Mouse (Mus musculus) embryo, embryonic 11.5 days (tissue): ENCODE data around the gene Ror2.

ENCODE experiments used
- DNase-seq: peaks from one replicate; pipeline ENCODE4 v3.0.0-alpha.2; 2012; ENCODE audit warnings: low read depth, low spot score

Gene Ror2

DNA sequence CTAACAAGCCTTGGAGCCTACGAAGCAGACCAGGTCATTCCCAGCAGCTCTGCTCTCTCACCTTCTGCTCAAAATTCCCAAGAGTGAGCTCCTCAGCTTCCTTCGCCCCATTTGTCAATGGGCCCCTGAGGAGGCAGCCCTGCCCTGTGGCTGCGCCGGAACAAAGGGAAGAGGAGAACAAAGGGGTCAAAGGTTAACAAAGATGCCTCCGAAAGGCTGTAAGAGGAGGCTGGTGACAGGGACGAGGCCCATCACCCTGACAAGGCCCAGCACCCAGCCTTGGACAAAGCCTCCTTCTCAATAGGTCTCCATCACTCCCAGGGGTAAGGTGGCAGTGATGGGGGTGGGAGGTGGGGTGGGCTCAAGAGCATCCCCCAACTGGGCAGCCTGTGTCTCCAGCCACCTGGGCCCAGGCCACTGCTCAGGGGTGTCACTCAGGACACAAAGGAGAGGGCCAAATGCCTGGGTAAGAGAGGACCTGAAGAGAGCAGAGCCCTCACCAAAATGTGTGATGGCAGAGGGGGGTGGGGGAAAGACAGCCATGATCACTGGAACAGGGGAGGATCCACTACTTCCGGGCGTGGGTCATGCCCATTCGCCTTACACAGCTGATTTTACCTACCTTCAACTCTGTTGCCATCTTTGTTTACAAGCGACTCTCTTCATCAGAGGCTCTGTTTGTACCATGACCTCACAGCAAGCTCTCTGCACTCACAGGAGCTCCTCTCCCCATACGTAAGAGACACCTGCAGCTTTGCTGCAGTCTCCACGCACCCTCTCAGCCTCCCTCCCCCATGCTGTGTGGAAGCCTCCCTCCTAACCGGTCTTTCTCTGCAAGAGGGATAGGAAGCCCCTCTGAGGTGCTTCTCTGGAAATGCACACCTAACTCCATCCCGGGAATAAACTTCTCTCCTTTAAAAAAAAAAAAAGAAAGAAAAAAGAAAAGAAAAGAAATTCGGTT, 51.8 kb downstream of the Ror2 start:
- no peak for DNase-seq

DNA sequence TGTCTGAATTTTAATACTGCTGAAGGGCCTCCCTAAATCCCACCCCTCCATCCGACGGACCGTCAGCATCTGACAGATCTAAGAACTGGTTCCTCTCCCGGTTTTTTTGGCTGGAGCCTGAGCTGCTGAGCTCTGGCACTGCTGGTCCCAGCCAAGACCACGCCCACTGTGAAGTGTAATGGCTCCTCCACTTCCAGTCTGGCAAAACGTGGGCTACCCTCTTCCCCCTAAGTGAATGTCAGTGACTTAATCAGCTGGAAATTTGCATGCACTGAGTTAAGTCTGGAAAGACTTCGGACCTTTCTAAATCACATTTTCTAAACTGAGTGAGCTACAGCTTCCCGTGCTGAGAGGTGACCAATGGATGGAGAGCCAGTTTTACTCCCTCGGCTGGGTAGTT, 52.5 kb downstream of the Ror2 start:
- DNase-seq, result no peak

DNA sequence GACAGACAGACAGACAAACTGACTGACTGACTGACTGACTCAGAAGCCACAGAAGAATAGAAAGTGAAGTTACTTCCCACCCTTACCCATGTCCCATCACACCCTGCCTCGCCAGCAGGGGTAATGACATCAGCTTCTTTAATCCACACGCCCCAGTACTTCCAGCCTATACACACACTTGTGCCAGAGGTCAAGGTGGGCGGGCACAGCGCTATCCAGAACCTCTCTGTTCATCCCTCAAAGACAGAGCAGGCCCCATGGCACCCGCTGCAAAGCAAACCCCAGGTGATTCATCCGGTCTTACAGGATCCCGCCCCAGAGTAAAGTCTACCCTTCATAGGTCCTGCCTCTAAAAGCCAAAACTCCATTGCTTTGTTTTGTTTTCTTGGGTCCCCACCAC, 53.5 kb downstream of the Ror2 start:
- DNase-seq, result no peak

DNA sequence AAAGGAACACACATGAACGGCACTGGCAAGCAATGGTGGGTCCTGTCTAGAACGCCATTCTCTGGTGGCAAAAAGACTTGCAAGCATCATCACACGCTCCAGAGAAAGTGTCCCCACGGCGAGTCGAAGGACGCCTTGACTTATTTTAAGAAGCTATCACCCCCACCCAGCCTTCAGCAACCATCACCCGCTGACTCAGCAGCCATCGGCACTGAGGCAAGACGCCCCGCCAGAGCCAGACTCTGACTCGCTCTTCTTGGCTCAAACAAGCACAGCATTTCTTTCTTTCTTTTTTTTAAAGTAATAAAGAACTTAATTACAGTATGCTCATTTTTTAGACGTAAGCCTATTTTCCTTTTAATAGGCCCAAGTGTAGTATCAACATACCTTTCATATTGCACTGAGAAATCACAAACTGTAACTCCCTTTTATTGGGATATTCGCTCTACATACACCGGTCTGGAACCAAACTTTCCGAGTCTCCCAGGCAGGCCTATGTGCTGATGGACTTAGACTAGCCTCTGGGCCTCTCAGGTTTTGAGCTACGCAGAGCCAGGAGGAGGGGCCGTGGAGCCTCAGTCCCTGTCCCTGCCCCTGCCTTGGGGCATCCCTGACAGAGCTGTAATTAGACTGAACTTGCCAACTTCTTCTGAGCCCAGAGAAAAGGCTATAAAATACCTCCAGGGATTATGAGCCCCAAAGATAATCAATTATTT, 55.3 kb downstream of the Ror2 start:
- no peak for DNase-seq

DNA sequence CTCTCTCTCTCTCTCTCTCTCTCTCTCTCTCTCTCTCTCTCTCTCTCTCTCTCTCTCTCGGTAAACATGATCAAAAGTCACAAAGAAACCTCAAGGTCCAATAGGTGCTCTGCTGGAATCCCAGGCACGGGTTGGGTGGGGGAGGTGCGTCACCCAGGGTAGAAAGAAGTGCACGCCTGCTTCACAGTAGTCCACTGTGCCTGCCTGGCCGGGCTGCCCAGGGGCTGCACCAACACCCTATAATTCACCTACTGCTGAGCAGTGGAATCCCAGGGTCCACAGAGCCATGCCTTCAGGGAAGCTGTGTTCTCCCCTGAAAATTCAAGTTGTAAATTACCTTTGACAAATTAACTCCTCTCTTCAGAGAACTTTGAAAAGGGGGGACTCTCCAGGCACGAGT, 58.9 kb downstream of the Ror2 start:
- no peak for DNase-seq

DNA sequence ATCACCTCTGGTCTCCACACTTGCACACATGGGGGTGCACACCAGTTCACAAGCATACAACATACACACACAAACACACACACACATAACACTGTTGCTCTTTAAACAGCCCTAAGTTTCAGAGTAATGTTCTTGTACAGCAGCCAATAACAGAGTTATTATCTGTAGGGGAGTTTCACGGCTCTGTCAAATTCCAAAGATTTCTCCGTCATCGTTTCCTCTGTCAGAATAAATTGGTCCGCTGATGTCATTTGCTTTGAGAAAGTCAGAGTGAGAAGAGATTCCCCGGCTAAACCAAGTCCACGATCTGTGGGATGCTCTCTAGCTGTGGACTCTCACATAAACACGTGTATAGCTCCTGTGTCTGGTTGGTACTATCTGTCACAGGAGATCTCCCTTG, 59.5 kb downstream of the Ror2 start:
- DNase-seq, result no peak

DNA sequence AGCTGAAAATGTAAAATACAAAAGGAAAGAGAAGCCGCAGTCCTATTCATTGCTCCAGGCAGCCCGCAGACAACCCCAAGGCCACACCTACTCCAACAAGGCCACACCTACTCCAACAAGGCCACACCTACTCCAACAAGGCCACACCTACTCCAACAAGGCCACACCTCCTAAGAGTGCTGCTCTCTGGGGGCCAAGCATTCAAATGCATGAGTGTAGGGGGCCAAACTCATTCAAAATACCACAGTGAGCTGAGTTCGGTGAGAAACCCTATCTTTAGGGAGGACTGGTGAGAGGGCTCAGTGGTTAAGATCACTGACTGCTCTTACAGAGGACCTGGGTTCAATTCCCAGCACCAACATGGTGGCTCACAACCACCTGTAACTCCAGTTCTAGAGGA, 60.0 kb downstream of the Ror2 start:
- DNase-seq, result no peak

DNA sequence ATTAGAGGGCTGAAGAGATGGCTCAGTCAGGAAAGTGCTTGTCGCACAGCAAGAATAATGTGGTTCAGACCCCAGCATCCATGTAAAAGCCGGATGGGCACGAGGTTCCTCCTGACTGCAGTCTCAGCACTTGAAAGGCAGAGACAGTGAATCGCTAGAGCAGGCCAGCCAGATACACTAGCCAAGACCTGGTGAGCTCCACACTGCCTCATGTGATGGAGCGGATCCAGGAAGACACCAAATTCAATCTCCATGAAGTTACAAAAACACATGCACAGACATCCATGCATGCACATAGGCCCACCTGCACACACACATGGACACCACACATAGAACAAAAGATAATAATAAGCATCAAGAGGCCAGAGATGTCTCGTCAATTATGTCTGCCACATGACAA, 64.7 kb downstream of the Ror2 start:
- no peak for DNase-seq

DNA sequence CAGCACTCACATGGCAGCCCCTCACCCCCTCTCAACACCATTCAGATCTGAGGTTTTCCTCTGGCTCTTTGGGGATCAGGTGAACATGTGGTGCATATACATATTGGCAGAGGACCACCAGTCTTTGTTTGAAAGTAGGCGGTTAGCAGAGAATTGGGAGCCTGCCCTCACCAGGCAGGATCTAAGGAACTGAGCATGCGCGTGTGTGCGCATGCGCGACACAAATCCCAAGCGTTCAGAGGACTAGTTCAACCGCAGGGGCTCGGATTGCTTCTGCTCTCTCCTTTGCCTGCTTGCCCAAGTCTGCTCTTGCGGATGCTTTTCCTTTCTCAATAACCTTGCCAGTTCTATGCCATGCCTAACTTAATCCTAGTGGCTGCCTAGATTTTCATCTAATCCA, 66.0 kb downstream of the Ror2 start:
- DNase-seq, result no peak

DNA sequence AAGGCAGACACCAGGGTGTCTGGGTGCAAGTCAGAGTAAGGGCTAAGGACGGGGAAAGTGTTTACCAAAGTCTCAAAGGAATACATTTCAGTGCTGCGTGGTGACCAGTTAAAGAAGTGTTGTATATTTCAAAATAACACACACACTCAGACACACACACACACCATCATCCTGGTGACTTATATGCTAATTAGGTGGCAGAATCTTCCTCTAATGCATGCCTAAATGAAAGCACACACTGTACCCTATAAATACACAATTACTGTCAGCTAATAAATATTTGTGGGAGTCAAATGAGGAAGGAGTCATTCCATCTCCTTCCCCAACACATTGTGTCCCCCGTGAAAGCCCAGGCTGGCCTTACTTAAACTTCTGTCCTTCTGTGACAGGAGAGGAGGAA, 66.5 kb downstream of the Ror2 start:
- no peak for DNase-seq

DNA sequence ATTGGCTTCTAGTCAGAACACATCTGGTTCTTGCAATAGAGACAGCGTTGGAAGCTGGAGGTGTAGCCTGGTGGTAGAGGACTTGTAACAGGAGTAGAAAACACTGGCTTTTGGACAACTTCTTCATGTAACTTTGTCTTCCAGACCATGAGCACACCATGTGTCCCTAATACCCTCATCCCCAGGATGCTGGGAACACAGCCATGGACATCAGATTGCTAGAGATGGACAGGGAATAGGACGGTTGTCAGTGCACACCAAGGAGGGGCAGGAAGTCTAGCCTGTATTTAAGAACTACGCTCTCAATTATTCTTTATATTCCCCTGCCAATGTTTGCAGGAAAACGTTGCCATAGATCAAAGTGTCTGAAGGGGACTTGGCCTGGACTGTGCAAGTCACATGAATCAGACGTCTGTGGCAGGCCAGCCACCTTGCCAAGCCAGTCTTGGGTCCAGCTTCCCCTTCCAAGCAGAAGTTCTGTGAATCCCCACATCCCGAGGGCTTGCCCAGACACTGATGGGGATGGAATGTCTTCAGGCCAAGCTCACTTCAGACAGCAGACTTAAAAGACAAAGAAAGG, 68.4 kb downstream of the Ror2 start:
- DNase-seq, result no peak

DNA sequence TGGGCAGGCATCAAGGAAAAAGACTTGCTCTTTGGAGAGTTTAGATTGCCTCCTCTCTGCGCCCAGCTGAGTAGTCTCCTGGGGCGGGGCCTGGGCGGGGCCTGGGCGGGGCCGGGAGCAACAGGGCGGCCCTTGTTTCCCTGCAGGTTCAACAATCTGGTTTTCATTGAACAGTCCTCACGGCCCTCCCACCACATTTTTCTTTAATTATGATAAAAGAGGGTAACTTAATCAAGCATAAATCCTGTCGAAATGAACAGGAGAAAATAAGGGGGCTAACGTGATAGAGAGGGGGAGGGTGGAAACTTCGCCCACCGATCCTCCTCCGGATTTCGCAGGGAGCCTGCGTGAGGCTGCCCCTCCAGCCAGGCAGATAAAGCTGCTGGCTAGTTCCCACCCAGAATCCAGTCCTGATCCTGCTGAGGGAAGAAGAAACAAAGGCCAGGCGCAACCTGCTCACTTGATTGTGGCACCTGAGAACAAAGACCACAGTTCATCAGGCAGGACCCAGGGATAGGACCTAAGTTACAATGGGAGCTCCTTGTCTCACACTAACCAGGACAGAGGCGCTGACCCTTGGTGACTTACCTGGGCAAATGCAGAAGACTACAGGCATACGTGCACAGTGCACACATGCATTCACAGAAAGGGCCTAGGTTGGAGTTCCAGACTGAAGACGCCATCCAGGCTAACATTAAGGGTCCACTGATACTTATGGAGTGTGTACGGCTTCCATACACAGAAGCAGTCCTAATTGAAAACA, 73.8 kb downstream of the Ror2 start:
- peak; percentile 58 for DNase-seq

DNA sequence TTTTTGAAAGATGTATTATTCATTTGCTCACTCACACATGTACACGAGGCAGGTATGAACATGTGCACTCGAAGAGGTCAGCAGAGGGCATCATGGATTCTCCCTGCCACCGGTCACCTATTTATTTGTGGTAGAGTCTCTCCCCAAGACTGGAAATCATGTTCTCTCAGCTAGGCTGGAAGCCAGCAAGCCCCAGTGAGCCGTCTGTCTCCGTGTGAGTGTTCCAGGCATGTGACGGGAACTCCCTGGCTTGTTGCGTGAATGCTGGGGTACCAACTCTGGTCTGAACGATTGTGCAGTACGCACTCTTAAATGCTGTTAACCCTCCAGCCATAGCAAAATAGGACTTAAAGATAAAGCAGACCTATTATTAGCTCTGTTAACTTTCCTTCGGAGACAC, 77.4 kb downstream of the Ror2 start:
- no peak for DNase-seq

DNA sequence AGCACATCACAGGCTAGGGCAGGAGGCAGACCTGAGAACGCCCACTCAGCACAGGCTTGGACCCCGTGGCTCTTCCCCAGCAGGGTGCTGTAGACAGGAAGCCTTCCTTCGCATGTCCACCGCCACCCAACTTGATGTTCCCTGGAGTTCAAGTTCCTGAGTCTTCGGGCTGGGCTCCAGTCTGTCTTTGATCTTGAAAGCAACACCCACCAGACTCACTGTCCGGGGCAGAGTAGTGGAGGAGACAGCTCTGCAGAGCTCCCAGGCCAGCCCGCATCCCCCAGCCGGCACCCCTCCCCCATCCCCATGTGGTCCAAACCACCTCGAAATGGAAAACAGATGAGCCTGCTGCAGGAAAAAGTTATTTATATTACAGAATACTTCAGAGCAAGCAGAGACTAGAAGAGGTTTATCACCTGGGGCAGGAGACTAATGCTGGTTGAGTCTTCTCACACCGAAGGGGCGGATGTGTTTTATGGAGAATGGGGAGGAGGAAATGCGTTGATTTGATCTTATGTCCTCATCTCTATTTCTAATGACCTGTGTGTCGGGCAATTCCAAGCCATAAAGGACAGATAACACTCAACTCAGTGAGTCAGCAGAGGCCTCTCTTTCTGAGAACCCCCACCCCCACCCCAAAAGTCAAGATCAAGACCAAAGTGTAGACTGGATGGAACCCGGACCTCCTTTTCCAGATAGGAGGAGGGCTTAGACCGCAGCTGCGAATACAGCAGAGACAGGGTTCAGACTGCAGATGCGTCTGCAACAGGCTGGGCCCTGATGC, 80.6 kb downstream of the Ror2 start:
- DNase-seq, result peak; percentile 67

DNA sequence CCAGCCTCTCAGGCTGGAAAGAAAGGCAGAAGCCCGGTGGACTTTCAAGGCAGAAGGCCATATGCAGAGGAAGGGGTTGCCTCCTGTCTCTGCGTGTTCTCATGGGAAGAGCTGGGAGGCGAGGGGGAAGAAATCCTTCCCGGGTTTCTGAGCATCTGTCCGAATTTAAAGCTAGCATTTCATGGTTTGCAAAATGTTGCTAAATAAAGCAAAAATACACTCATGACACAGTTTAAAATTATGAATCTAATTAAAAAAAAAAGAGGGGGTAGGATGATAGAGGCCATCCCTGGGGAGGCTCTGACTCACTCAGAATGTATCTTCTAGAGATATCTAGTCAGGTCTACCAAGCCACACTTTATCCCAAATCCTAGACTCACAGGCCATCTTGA, 83.5 kb downstream of the Ror2 start:
- DNase-seq, result no peak

DNA sequence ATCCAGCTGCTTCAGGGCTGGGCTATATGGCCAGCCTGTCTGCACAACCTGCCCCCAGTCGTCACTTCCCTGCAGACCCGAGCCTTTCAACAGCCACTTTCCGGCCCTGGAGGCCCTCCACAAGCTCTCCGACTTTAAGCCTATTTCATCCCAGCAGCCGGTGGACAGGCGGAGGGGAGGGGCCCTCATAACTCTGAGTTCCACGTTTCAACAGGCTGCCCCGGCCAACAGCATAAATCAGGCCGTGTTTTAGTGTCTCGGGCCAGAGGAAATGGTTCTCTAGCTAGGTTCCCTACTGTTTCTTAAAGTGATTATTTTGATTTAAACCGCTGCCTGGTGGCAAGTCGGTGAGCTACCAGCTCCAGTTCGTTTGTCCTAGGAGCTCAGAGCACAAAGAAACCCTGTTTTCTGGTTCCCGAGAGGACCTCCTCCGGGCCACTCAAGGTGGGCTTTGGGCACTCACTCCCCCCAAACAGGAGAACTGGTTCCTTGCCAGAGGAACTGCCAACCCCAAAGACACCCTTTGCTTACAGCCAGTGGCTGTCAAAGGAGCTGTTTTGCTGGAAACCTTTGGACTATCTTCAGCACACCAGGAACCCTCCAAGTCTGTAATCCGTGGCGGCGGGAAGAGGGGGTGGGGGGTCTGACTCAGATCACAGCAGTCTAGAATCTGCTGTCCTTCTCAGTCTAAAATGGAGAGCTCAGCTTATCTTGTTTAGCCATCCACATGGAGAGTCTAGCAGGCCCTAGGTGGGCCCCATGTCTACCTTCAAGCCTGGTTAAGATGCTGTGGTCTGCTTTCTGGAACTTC, 84.1 kb downstream of the Ror2 start:
- peak; percentile 80 for DNase-seq

DNA sequence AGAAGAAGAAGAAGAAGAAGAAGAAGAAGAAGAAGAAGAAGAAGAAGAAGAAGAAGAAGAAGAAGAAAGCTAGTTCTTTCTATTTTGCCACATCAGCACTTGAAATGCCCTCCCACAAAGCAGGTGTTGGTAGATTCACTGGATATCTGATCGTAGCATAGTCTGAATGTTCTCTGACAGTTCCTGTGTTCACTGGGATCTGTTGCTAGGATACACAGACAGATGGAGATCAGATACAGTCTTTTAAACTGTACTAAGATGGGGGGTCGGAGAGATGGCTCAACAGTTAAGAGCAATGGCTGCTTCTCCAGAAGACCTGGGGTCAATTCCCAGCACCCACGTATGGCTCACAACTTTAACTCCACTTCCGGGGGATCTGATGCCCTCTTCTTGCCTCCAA, 85.8 kb downstream of the Ror2 start:
- no peak for DNase-seq

DNA sequence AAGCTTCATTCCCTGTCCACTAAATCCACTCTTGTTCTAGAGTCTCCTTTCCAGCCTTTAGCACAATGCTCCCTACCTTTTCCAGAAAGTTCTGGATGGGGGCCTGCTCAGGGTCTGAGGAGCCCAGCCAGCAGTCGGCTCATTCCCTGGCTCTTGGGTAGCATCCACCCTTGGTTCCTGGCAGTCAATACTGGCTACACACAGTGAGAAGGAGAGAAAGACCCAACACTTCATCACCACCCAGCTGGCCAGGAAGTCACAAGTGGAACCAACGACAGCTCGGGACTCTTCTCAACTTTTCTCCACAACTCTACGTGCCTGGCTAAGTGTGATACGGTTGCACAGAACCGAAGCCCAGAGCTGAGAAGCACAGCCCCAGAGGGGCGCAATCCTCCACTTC, 86.7 kb downstream of the Ror2 start:
- no peak for DNase-seq

DNA sequence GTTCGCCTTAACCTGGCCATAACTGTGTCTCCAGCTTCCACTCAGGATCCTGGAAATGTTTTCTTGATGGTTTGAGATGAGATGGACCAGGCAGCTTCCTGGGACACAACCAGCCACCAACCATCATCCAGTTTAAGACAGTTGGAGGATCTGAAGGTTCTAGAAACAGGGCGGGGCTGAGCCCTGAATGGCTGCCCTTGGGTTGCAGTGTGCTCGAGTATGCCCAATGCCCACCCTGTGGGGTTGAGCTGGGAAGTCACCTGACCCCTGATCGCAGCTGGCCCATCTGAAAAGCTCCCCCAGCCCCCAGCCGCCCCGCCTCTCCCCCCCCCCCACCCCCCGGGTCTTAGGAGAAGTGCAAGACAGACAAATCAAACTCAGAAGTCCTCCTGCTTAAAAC, 89.2 kb downstream of the Ror2 start:
- no peak for DNase-seq

DNA sequence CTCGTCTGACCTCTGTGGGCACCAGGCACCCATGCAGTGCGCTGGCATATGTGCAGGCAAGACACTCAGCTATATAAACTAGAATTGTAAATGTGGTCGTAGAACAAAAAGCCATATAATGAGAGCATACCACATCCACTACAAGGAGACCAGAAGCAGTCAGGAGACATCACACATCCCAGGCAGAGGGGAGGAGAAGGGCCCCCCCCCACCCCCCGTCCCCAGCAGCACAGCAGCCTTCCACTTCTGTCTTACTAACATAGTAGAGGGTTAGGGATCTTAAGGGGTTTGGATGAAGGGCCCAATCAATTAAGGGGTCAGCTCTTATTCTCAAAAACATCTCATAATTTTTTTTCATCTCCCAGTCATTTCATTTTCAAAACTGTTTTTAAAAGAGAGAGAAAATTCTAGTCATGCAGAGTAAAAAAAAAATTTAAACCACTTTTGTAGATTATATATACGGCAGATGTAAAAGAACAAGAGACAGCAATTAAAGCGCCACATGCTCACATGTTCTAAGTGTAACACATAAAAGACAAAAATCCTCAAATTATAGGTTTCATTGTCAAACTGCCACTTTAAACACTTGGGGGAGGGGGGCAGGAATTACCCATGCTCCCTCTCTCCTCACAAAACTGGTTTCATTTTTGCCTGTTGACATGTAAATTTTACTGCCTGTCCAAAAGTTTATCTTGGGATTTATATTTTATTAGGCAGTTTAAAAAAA, 89.8 kb downstream of the Ror2 start:
- no peak for DNase-seq
